Mouse (Mus musculus): ENCODE measurements around the gene Ctnnbip1. TPM values are rescaled to one million over a fixed set of nuclear protein-coding genes. Genes with fewer than 3 reads are reported as not detected.

Ctnnbip1 gene
- total RNA-seq, 1 experiment from 2014 or later = 6.5 TPM

- ATAC-seq (replicated peaks; ENCODE audit: insufficient number of reproducible peaks, low FRiP score, low TSS enrichment, poor library complexity, severe bottlenecking) = no peak
Observed at GRCm38 (mm10) chr4:149574391-149574821, 56.4 kb downstream of the Ctnnbip1 start.

DNA sequence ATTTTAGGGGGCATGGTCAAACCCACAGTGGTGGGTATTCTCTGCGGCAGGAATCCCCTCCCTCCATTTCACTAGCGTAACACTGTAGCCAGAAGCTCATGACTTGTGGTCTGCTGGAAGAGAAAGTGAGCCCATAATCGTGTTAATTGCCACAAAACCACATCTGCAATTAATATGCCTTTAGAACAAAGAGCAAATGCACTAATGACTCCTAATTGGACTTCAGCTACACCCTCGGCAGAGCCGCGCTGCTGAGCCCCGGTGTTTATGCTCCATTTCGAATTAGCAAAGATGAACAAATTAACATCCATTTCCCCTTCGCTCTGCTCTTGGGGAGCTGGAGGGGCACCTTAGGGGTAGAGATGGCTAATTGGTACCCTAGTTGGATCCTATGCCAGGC, 58.0 kb downstream of the Ctnnbip1 start:
- no peak for ATAC-seq (replicated peaks; ENCODE audit: insufficient number of reproducible peaks, low FRiP score, low TSS enrichment, poor library complexity, severe bottlenecking)

DNA sequence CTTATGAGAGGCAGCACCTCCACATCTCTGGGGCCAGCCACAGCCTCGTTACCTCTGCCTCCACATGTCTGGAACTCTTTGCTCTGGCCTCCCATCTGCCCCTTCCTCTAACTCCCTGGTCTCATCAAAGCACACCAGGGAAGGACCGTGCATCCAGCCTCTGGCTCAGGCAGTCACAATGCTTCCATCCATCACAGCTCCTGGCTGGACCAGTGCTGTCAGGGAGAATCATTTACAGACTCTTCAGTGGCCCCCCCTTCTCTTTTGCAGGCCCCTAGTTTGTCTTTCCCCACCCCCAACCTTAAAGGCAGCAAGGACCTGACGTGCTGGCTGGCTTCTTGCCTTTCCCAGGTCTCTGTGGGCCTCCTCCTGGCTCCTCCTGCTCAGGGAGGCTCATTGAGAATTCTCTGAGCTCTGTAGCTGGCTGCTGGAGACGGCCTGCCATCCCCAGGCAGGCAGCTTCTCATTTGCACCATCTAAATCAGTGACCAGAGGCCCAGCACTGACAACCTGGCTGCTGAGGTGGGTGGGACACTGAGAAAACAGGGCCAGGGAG, 59.0 kb downstream of the Ctnnbip1 start:
- no peak for ATAC-seq (replicated peaks; ENCODE audit: insufficient number of reproducible peaks, low FRiP score, low TSS enrichment, poor library complexity, severe bottlenecking)

- no peak for ATAC-seq (replicated peaks; ENCODE audit: insufficient number of reproducible peaks, low FRiP score, low TSS enrichment, poor library complexity, severe bottlenecking)
Observed at GRCm38 (mm10) chr4:149578085-149578681, 60.1 kb downstream of the Ctnnbip1 start.

DNA sequence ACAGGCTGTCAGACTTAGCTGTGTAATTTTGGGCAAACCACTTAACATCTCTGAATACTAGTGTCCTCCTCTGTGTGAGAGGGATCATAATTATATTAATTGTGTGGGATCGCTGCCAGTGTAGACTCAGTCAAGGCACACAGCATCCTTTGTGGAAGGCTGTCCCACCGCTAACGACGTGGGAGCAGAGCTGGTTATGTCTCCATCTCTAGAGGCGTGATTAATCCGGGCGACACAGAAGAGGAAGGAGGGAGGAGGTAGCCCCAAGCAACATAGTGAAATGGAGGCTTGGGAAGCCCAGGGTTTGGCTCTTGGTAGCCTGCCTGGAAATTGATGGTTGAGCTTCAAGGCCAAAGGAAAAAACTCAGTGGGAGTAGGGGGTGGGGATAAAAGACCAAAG, 60.8 kb downstream of the Ctnnbip1 start:
- ATAC-seq (replicated peaks; ENCODE audit: insufficient number of reproducible peaks, low FRiP score, low TSS enrichment, poor library complexity, severe bottlenecking) = no peak

DNA sequence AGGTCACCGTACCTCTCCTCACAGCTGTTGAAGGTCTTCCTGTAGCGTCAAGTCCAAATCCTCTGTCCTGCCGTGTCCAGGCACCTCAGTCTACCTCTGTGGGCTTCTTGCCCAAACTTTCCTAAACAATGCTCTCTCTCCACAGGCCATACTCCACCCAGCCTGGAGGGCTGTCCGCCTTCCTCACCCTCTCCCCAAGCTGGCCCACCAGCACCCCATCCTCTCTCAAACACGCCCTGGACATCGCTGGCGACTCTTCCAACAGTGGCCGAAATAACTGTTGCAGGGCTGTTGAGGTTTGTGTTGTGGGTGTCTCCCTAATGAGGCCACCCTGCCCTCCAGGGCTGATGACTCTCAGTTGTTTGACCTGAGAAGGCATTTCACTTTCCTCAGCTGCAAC, 67.2 kb downstream of the Ctnnbip1 start:
- no peak for ATAC-seq (replicated peaks; ENCODE audit: insufficient number of reproducible peaks, low FRiP score, low TSS enrichment, poor library complexity, severe bottlenecking)

DNA sequence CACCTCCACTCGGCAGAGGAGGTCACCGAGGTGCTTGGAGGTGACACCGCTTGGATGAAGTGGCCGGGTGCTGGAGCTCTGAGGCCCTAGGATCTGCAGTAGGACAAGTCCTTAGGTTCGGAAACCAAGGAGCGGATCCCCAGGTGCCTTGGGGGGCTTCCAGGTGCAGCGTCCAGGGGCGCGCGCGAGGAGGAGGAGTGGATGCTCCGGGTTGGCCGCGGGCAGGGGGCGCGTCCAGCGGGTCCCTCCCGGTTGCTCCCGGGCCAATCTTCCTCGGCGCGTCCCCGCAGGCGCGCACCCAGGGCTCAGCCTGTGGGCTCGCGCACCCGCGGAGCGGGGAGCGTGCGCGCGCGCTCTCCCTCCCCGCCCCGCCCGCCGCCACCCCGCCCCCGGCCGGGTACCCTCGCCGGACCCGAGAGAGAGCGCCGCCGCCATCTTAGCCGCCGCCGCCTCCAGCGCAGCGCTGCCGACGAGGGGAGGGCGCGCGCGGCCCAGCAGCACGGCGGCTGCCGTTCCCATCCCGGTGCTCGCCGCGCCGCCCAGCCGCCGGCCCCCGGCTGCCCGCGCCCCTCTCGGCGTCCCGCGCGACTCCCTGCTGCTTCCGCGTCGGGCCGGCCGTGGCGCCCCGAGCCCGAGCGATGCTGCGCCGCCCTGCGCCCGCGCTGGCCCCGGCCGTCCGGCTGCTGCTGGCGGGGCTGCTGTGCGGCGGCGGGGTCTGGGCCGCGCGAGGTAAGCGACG, 68.2 kb downstream of the Ctnnbip1 start, which contains the start of gene Clstn1:
Gene Clstn1 (plus strand): TSS at position 425 of the 739 bp plus-strand sequence.
- no peak for ATAC-seq (replicated peaks; ENCODE audit: insufficient number of reproducible peaks, low FRiP score, low TSS enrichment, poor library complexity, severe bottlenecking)

DNA sequence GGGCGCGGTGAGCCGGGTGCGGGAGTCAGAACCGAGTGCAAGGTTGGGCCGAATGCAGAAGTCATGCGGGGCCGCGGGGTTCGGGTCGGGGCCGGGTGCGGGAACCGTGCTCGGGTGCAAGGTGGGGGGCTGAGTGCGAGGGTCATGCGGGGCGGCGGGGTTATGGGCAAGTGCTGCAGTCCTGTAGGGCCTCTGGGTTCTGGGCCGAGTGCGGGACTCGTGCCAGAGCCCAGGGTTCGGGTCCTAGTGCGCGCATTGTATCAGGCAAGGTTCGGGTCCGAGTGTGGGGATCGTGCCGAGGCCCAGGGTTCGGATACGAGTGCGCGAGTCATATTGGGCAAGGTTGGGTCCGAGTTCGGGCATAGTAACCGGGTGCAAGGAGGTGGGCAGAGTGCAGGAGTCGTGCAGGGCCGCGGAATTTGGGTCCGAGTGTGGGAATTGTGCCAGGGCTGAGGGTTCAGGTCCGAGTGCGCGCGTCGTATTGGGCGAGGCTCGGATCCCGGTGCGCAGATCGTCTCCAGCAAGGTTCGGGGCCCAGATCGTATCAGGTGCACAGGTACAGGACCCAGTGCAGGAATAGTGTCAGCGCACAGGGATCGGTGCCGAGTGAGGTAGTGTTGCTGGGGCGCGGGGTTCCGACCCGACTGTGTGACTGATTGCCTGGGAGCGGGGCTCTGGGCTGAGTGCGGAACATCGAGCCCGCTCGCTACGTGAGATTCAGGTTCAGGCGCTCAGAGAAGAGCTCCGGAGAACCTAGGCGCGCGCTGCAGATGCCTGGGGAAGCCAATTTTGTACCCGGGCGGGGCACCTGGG, 69.0 kb downstream of the Ctnnbip1 start:
- ATAC-seq (replicated peaks; ENCODE audit: insufficient number of reproducible peaks, low FRiP score, low TSS enrichment, poor library complexity, severe bottlenecking) = no peak

- ATAC-seq (replicated peaks; ENCODE audit: insufficient number of reproducible peaks, low FRiP score, low TSS enrichment, poor library complexity, severe bottlenecking) = no peak
Observed at GRCm38 (mm10) chr4:149587596-149588168, 69.6 kb downstream of the Ctnnbip1 start.

- no peak for ATAC-seq (replicated peaks; ENCODE audit: insufficient number of reproducible peaks, low FRiP score, low TSS enrichment, poor library complexity, severe bottlenecking)
Observed at GRCm38 (mm10) chr4:149590200-149590599, 72.2 kb downstream of the Ctnnbip1 start.

GRCm38 (mm10) chr4:149591486-149591885, 73.5 kb downstream of the Ctnnbip1 start:
- no peak for ATAC-seq (replicated peaks; ENCODE audit: insufficient number of reproducible peaks, low FRiP score, low TSS enrichment, poor library complexity, severe bottlenecking)

DNA sequence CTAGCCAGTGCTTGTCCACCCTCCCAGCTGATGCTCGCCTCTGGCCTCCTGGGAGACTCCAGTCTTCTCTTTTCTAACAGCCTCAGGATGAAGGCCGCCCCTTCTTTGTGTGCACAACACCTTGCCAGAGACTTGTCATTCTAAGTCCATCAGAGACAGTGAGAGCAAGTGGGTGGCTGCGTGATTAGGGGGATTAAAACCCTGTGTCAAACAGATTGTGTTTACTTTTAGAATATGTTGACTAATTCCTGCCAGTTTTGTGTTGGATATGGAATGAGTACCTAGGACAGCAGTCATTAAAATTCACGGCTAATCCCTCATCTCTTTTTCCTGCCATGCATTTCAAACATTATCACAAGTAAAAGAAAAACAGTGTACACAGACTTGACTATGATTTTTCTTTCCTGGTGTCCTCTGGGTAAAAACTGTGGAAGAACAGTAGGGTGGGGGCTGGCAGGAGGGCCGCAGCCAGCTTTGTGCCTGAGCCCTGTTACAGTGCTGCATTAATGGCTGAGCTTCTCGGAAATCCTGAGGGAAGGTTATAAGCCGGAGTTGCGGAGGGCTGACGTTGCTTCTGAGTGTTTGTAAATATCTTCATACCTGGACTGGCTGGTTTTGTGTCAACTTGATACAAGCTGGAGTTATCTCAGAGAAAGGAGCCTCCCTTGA, 77.0 kb downstream of the Ctnnbip1 start:
- ATAC-seq (replicated peaks; ENCODE audit: insufficient number of reproducible peaks, low FRiP score, low TSS enrichment, poor library complexity, severe bottlenecking) = no peak

DNA sequence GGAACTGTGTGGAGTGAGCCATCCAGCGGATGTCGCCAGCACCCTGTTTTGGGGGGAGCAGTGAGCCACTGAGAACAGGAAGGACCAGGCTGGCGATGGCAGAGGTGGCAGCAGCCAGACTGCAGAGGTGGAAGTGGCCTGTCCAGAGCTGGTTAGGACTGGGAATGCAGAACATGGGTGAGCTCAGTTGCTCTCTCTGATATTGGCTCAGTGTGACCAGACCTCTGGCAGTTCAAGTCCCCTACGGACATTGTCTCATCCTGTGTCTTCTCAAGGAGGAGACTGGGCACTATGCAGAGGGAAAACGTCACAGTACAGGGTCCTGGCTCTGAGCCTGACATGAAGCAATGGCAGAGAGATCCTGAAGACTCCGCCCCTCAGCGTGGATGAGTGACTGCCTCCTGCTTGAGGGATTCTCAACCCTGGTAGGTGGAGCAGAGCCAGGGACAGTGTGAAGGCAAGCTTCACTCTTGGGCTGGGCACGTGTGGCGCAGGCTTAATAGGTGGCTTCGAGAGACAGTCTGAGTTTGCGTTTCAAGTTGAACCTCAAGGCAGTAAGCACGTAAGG, 79.7 kb downstream of the Ctnnbip1 start:
- no peak for ATAC-seq (replicated peaks; ENCODE audit: insufficient number of reproducible peaks, low FRiP score, low TSS enrichment, poor library complexity, severe bottlenecking)

DNA sequence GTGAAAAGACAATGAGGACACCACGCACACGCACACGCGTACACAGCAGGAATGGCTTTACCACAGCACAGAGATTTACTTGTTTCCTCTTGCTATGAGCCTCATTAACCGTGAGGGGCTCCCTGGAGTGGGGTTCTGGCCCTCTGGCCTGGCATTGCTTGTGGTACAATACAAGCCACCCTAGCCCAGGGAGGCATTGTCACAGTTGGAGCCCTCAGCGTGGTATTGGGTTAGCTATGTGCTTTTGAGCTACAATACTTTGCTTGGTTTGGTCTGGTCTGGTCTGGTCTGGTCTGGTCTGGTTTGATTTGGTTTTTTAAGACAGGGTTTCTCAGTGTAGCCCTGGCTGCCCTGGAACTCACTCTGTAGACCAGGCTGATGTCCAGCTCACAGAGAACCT, 81.5 kb downstream of the Ctnnbip1 start:
- ATAC-seq (replicated peaks; ENCODE audit: insufficient number of reproducible peaks, low FRiP score, low TSS enrichment, poor library complexity, severe bottlenecking) = no peak

- no peak for ATAC-seq (replicated peaks; ENCODE audit: insufficient number of reproducible peaks, low FRiP score, low TSS enrichment, poor library complexity, severe bottlenecking)
Observed at GRCm38 (mm10) chr4:149600130-149600529, 82.1 kb downstream of the Ctnnbip1 start.

DNA sequence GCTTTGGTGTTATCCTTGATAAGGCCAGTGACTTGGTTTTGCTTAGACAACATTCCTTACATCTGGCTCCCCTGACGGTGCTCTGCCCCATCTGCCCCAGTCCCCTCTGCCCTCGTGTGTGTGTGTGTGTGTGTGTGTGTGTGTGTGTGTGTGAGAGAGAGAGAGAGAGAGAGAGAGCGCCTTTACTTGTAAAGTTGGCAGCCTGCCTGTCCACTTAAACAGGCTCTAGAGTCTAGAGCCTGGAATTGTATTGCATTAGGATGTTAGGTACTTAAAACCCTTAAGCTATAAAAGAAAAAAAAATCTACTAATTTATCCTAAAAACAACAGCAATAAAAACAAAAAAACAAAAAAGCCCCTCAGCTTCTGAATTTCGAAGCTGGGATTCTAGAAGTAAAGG, 83.4 kb downstream of the Ctnnbip1 start:
- no peak for ATAC-seq (replicated peaks; ENCODE audit: insufficient number of reproducible peaks, low FRiP score, low TSS enrichment, poor library complexity, severe bottlenecking)

GRCm38 (mm10) chr4:149602236-149602635, 84.2 kb downstream of the Ctnnbip1 start:
- no peak for ATAC-seq (replicated peaks; ENCODE audit: insufficient number of reproducible peaks, low FRiP score, low TSS enrichment, poor library complexity, severe bottlenecking)

DNA sequence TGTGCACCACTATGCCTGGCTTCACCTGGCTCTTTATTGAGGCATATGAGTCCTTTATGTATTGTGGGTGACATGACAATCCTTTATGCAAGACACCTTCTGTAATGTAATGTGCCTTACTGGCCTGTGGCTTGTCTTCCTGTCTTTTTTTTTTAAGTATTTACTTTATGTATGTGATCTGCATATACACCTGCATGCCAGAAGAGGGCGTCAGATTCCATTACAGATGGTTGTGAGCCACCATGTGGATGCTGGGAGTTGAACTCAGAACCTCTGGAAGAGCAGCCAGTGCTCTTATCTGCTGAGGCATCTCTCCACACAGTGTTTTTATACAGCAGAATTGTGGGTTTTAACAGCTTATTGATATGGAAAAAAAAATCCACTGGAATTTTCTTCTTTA, 85.8 kb downstream of the Ctnnbip1 start:
- ATAC-seq (replicated peaks; ENCODE audit: insufficient number of reproducible peaks, low FRiP score, low TSS enrichment, poor library complexity, severe bottlenecking) = no peak

All from monocyte, adult 5-6 weeks (primary cell).